Mouse (Mus musculus): ENCODE results near the gene Siglecg. TPM values are rescaled to one million over a fixed set of nuclear protein-coding genes. Genes with fewer than 3 reads are reported as not detected.

The Siglecg gene
- polyA plus RNA-seq (2014; fragmentation: Nextera tagmentation; extraction: Ambion mirVana), result not detected in 2 replicates

DNA sequence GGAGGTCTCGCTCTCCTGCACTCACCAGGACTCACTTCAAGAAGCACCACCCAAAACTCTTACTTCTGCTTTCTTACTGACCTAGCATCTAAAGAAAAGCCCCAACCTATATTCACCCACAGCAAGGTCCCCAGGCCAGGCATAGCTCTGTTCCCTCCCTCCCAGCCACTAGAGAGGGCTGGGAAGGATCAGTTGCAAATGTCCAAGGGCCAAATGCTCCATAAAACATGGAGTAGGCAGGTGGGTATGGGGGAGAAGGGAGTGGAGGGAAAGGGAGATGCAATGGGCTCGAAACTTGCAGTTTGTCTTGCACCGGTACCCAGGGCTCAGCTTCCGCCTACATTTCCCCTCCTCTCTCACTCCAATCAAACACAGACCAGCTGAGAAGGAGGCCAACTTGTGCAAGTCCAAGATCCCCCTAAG is at the start of gene Siglecg:
Gene Siglecg, plus strand, starts transcription at position 74 of the 423 bp plus-strand sequence.
- Histone ChIP-seq H3K4me3 (ENCODE audit: low read depth, low read length) (no peak within 1 kb of the TSS), H3K4me1 (replicated peaks; ENCODE audit: control insufficient read depth, insufficient read depth, low read length) (no peaks in the 10 kb centered on the region), H3K4me2 (replicated peaks; ENCODE audit: low read depth, low read length) (no peak within 1 kb of the TSS), H3K27me3 (ENCODE audit: control insufficient read depth, insufficient read depth, low read length) (no peaks in the 10 kb centered on the region), H3K27ac (ENCODE audit: low read depth, low read length) (no peak within 1 kb of the TSS), H3K9me3 (ENCODE audit: control insufficient read depth, low read length) (no peaks in the 10 kb centered on the region), H3K9ac (ENCODE audit: low read depth, low read length) (no peak within 1 kb of the TSS), H3K36me3 (ENCODE audit: control insufficient read depth, insufficient read depth, low read length) (no peaks in the 10 kb centered on the region)
- WGBS, result 89% methylated on average over 3 of the region's 4 CpGs
- ATAC-seq (ENCODE audit: low FRiP score) (no peak), DNase-seq (ENCODE audit: low spot score) (no peak)

DNA sequence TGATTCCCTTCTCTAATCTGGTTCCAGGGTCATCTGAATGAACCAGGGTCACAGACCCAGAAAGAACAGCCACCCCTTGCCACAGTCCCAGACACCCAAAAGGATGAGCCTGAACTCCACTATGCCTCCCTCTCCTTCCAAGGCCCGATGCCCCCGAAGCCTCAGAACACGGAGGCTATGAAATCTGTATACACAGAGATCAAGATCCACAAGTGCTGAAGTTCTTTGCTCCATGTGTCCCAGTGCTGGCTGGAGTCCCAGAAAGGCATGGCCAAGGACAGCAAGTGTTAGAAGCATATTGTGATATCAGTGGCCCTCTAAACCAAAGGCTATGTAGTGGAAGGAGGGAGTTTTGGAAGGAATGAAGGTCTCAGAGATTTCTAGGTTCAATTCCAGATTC is 49.4 kb upstream of the Siglecg start:
- H3K27ac ChIP-seq (ENCODE audit: low read depth, low read length), result no peak overlapping the region
- no peak overlapping the region for H3K4me2 ChIP-seq (replicated peaks; ENCODE audit: low read depth, low read length)
- 89% methylated on average over 3 of the region's 3 CpGs for WGBS
- H3K4me3 ChIP-seq (ENCODE audit: low read depth, low read length), result no peak overlapping the region
- DNase-seq (ENCODE audit: low spot score) (no peak), ATAC-seq (ENCODE audit: low FRiP score) (no peak)
- no peaks in the 10 kb centered on the region for H3K9me3 ChIP-seq (ENCODE audit: control insufficient read depth, low read length)
- H3K4me1 ChIP-seq (replicated peaks; ENCODE audit: control insufficient read depth, insufficient read depth, low read length), result no peaks in the 10 kb centered on the region
- H3K9ac ChIP-seq (ENCODE audit: low read depth, low read length), result no peak overlapping the region
- H3K36me3 ChIP-seq (ENCODE audit: control insufficient read depth, insufficient read depth, low read length), result no peaks in the 10 kb centered on the region
- no peaks in the 10 kb centered on the region for H3K27me3 ChIP-seq (ENCODE audit: control insufficient read depth, insufficient read depth, low read length)

DNA sequence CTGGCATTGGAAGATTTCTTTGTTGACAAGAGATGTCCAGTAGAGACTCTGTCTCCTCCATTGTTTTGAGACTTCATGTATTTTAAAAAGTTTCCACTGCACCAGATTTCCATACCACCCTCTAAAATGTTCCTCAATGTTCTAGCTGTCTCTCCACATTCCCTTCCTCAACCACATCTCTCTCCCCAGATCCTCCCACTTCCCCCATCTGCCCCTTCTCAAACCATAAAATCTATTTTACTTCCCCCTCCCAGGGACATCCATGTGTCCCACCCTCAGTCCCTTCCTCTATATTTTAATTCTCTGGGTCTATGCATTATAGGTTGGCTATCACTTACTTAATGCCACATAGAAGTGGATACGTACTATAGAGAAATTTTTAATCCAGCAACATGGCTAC is 46.6 kb upstream of the Siglecg start:
- WGBS, result 77% methylated on average over 1 of the region's 1 CpGs
- no peak for ATAC-seq (ENCODE audit: low FRiP score)
- H3K4me1 ChIP-seq (replicated peaks; ENCODE audit: control insufficient read depth, insufficient read depth, low read length), result no peaks in the 10 kb centered on the region

DNA sequence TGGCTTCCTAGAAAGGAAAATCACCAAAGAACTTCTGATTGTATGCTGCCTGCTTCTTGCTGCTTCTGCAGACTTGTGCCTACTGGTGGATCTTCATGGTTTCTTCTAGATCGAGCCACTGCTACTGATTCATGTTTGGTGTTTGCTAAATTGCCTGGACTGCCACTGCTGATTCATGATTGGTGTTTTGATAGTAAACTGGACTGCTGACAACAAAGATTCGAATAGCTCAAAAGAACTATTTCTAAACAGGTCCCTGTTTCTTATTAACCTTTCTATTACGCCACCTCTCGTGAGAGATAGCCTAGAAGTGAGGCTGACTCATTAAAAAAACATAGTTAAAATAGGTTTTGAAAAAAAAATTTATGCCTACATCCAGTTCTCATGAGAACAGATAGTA is 46.0 kb upstream of the Siglecg start:
- WGBS, result 75% methylated on average over 4 of the region's 4 CpGs
- Histone ChIP-seq H3K4me1 (replicated peaks; ENCODE audit: control insufficient read depth, insufficient read depth, low read length) (no peaks in the 10 kb centered on the region), H3K4me2 (replicated peaks; ENCODE audit: low read depth, low read length) (no peak overlapping the region), H3K27ac (ENCODE audit: low read depth, low read length) (no peak overlapping the region), H3K36me3 (ENCODE audit: control insufficient read depth, insufficient read depth, low read length) (no peaks in the 10 kb centered on the region), H3K4me3 (ENCODE audit: low read depth, low read length) (no peak overlapping the region), H3K27me3 (ENCODE audit: control insufficient read depth, insufficient read depth, low read length) (no peaks in the 10 kb centered on the region), H3K9ac (ENCODE audit: low read depth, low read length) (no peak overlapping the region), H3K9me3 (ENCODE audit: control insufficient read depth, low read length) (no peaks in the 10 kb centered on the region)
- ATAC-seq (ENCODE audit: low FRiP score), result no peak
- DNase-seq (ENCODE audit: low spot score), result no peak

More for the DNA sequence above, 46.6 kb upstream of the Siglecg start:
- no peaks in the 10 kb centered on the region for H3K36me3 ChIP-seq (ENCODE audit: control insufficient read depth, insufficient read depth, low read length)
- no peak overlapping the region for H3K9ac ChIP-seq (ENCODE audit: low read depth, low read length)
- H3K4me2 ChIP-seq (replicated peaks; ENCODE audit: low read depth, low read length), result no peak overlapping the region
- H3K9me3 ChIP-seq (ENCODE audit: control insufficient read depth, low read length), result no peaks in the 10 kb centered on the region
- H3K27me3 ChIP-seq (ENCODE audit: control insufficient read depth, insufficient read depth, low read length), result no peaks in the 10 kb centered on the region
- DNase-seq (ENCODE audit: low spot score), result no peak
- no peak overlapping the region for H3K27ac ChIP-seq (ENCODE audit: low read depth, low read length)
- H3K4me3 ChIP-seq (ENCODE audit: low read depth, low read length), result no peak overlapping the region

DNA sequence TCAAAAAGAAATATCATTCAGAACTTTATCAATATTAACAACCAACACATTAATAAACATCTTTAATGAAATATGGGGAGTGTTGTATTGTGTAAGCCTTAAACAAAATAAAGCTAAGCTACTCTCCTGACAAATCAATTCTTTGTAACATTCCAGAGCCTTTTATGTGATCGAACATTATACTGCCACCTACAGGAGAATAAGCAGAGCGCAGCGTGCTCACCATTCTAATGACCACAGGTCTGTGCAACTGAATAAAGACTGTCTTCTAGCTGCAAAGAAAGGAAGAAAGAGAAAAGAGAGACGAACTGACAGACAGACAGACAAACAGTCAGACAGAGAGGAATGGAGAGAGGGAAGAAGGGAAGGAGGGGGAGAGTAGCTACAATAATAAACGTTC is 29.8 kb upstream of the Siglecg start:
- 18% methylated on average over 5 of the region's 5 CpGs for WGBS
- ATAC-seq (ENCODE audit: low FRiP score), result no peak
- DNase-seq (ENCODE audit: low spot score), result peak; percentile 56
- Histone ChIP-seq H3K9me3 (ENCODE audit: control insufficient read depth, low read length) (no peaks in the 10 kb centered on the region), H3K4me3 (ENCODE audit: low read depth, low read length) (no peak overlapping the region), H3K4me2 (replicated peaks; ENCODE audit: low read depth, low read length) (no peak overlapping the region), H3K4me1 (replicated peaks; ENCODE audit: control insufficient read depth, insufficient read depth, low read length) (no peaks in the 10 kb centered on the region), H3K36me3 (ENCODE audit: control insufficient read depth, insufficient read depth, low read length) (no peaks in the 10 kb centered on the region), H3K9ac (ENCODE audit: low read depth, low read length) (no peak overlapping the region), H3K27me3 (ENCODE audit: control insufficient read depth, insufficient read depth, low read length) (no peaks in the 10 kb centered on the region), H3K27ac (ENCODE audit: low read depth, low read length) (no peak overlapping the region)

DNA sequence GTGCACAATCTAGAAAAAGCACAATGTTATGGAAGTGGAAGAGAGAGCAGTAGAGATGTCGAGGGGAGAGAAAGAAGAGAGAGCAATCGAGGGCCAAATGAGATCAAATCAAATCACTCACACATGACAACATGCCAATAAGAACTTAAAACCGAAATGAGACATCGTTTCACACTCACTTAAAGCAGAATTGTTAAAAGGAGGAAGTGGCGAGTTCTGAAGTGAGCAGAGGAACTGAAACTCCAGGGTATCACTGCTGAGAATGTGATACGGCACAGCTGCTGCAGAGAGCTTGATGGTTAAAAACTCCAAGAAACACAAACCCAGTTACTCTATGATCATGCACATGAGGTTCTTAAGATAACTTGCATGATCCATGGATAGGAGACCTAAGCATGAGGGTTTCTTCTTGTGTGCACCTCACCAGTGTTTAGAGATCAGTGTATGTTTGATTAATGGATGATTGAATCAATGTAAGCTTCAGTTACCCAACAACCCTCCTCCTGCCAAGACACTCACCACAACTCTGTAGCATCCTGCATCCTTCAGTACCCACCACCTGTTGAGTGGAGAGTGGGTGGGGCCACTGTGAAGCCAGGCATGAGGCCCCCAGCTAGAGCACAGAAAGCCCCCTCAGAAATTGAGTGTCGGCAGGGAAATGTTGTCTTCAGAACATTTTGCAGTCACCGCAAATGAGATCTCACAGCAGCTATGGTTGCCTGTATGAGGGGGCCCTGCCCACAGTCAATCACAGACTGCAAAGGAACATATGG is 15.5 kb upstream of the Siglecg start:
- H3K27ac ChIP-seq (ENCODE audit: low read depth, low read length), result no peak overlapping the region
- H3K9ac ChIP-seq (ENCODE audit: low read depth, low read length), result no peak overlapping the region
- no peak for DNase-seq (ENCODE audit: low spot score)
- H3K9me3 ChIP-seq (ENCODE audit: control insufficient read depth, low read length), result no peaks in the 10 kb centered on the region
- H3K36me3 ChIP-seq (ENCODE audit: control insufficient read depth, insufficient read depth, low read length), result no peaks in the 10 kb centered on the region
- H3K4me2 ChIP-seq (replicated peaks; ENCODE audit: low read depth, low read length), result no peak overlapping the region
- H3K4me3 ChIP-seq (ENCODE audit: low read depth, low read length), result no peak overlapping the region
- no peaks in the 10 kb centered on the region for H3K4me1 ChIP-seq (replicated peaks; ENCODE audit: control insufficient read depth, insufficient read depth, low read length)
- WGBS, result 82% methylated on average over 8 of the region's 8 CpGs
- no peaks in the 10 kb centered on the region for H3K27me3 ChIP-seq (ENCODE audit: control insufficient read depth, insufficient read depth, low read length)
- no peak for ATAC-seq (ENCODE audit: low FRiP score)

DNA sequence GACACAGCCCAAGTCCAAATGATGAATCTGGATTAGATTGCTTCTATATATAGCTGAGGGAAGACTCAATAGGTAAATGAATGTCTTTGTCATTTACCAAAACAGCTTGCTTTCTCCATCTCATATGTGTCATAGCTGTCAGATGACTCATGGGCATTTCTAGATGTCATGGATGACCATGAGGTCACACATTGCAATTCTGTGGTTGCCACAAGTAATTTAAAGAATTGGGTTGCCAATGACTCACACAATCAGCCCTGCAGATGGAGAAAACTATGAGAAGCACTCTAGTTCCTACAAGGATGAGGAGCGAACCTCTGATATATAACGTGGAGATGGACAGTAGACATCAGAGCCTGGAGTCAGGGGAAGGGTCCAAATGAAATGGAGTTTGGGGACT is 8.5 kb upstream of the Siglecg start:
- Histone ChIP-seq H3K36me3 (ENCODE audit: control insufficient read depth, insufficient read depth, low read length) (no peaks in the 10 kb centered on the region), H3K9me3 (ENCODE audit: control insufficient read depth, low read length) (no peaks in the 10 kb centered on the region), H3K4me3 (ENCODE audit: low read depth, low read length) (no peak overlapping the region), H3K9ac (ENCODE audit: low read depth, low read length) (no peak overlapping the region), H3K4me1 (replicated peaks; ENCODE audit: control insufficient read depth, insufficient read depth, low read length) (no peaks in the 10 kb centered on the region), H3K4me2 (replicated peaks; ENCODE audit: low read depth, low read length) (no peak overlapping the region), H3K27ac (ENCODE audit: low read depth, low read length) (no peak overlapping the region), H3K27me3 (ENCODE audit: control insufficient read depth, insufficient read depth, low read length) (no peaks in the 10 kb centered on the region)
- no peak for ATAC-seq (ENCODE audit: low FRiP score)
- DNase-seq (ENCODE audit: low spot score), result no peak
- 90% methylated on average over 2 of the region's 2 CpGs for WGBS

DNA sequence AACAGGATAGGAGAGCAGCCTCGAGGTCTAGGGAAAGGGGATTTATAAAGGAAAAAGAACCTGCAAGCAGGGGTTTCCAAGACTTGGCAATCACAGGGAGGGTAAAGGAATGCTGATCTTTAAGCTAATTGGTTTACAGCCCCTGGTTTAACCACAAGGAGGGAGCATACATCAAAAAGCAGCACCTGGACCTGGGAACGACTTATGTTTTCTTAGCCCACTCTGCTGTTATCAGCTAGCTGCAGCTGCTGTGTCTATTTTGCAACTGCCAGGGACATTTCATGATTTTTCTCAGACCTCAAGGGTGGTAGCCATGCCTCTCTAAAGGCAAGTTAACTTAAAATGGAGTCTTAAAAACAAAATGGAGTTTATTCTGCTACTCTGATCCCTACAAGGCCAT is 5.3 kb upstream of the Siglecg start:
- H3K4me2 ChIP-seq (replicated peaks; ENCODE audit: low read depth, low read length), result no peak overlapping the region
- no peaks in the 10 kb centered on the region for H3K9me3 ChIP-seq (ENCODE audit: control insufficient read depth, low read length)
- H3K4me3 ChIP-seq (ENCODE audit: low read depth, low read length), result no peak overlapping the region
- DNase-seq (ENCODE audit: low spot score) (no peak), ATAC-seq (ENCODE audit: low FRiP score) (no peak)
- no peak overlapping the region for H3K9ac ChIP-seq (ENCODE audit: low read depth, low read length)
- no peaks in the 10 kb centered on the region for H3K4me1 ChIP-seq (replicated peaks; ENCODE audit: control insufficient read depth, insufficient read depth, low read length)
- H3K27ac ChIP-seq (ENCODE audit: low read depth, low read length), result no peak overlapping the region
- H3K36me3 ChIP-seq (ENCODE audit: control insufficient read depth, insufficient read depth, low read length), result no peaks in the 10 kb centered on the region
- no peaks in the 10 kb centered on the region for H3K27me3 ChIP-seq (ENCODE audit: control insufficient read depth, insufficient read depth, low read length)
- WGBS, result 61% methylated on average over 2 of the region's 2 CpGs

DNA sequence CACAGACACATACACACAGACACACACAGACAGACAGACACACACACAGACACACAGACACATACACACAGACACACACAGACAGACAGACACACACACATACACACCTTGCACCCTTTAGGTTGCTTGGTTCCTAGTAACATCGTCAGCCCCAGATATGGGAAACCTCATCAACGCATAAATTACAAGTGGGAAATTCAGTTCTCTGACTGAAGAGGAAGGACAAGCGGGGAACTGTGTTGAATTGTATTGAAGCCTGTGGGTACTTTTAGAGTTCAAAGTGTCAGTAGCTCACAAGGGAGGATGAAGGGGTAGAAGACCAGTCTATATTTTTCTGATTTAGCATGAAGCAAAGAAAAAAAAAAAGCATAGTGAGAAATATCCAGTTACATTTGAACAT is 431 bp upstream of the Siglecg start:
- no peaks in the 10 kb centered on the region for H3K4me1 ChIP-seq (replicated peaks; ENCODE audit: control insufficient read depth, insufficient read depth, low read length)
- H3K9me3 ChIP-seq (ENCODE audit: control insufficient read depth, low read length), result no peaks in the 10 kb centered on the region
- WGBS, result 91% methylated on average over 3 of the region's 3 CpGs
- H3K36me3 ChIP-seq (ENCODE audit: control insufficient read depth, insufficient read depth, low read length), result no peaks in the 10 kb centered on the region
- H3K9ac ChIP-seq (ENCODE audit: low read depth, low read length), result no peak overlapping the region
- no peaks in the 10 kb centered on the region for H3K27me3 ChIP-seq (ENCODE audit: control insufficient read depth, insufficient read depth, low read length)
- no peak for DNase-seq (ENCODE audit: low spot score)
- H3K4me2 ChIP-seq (replicated peaks; ENCODE audit: low read depth, low read length), result no peak overlapping the region
- no peak overlapping the region for H3K4me3 ChIP-seq (ENCODE audit: low read depth, low read length)
- no peak for ATAC-seq (ENCODE audit: low FRiP score)
- H3K27ac ChIP-seq (ENCODE audit: low read depth, low read length), result no peak overlapping the region
